Mouse (Mus musculus) ES-Bruce4 (cell line): ENCODE results near the gene Slc37a3. TPM values are rescaled to one million over a fixed set of nuclear protein-coding genes. Genes with fewer than 3 reads are reported as not detected.

Experiments
- H3K27ac ChIP-seq: 2 replicates; pipeline ENCODE4 v1.5.1; 2012; ENCODE audit warnings: low read length, inconsistent platforms; ENCODE audit not compliant: insufficient read depth
- H3K27me3 ChIP-seq: 2 replicates; pipeline ENCODE4 v1.6.1; 2012; ENCODE audit warnings: mild to moderate bottlenecking, low read length, inconsistent platforms; ENCODE audit not compliant: control insufficient read depth, poor library complexity, insufficient read depth, severe bottlenecking
- H3K36me3 ChIP-seq: 2 replicates; pipeline ENCODE4 v1.6.1; 2012; ENCODE audit warnings: inconsistent platforms, mild to moderate bottlenecking, low read length, moderate library complexity; ENCODE audit not compliant: control insufficient read depth, poor library complexity, insufficient read depth, severe bottlenecking
- H3K4me1 ChIP-seq: one replicate; pipeline ENCODE4 v1.8.1; 2011; ENCODE audit warnings: low read length; ENCODE audit not compliant: control insufficient read depth, insufficient read depth
- H3K4me3 ChIP-seq: 2 replicates; pipeline ENCODE4 v1.5.1; 2011; ENCODE audit warnings: low read depth, mild to moderate bottlenecking, low read length
- H3K9ac ChIP-seq: 2 replicates; pipeline ENCODE4 v1.6.1; 2012; ENCODE audit warnings: low read depth, mild to moderate bottlenecking, inconsistent platforms; ENCODE audit not compliant: poor library complexity, severe bottlenecking
- H3K9me3 ChIP-seq: replicated peaks from 2 replicates; pipeline ENCODE4 v1.6.1; 2012; ENCODE audit warnings: mild to moderate bottlenecking, low read length, inconsistent platforms; ENCODE audit not compliant: control insufficient read depth, poor library complexity, insufficient read depth, severe bottlenecking
- CTCF ChIP-seq: IDR thresholded peaks from one replicate; pipeline ENCODE4 v1.8.1; 2011; ENCODE audit warnings: low read depth, low read length
- EP300 ChIP-seq: IDR thresholded peaks from 2 replicates; pipeline ENCODE4 v1.6.1; 2011; ENCODE audit warnings: low read depth, low read length; ENCODE audit not compliant: insufficient read depth
- POLR2A ChIP-seq: IDR thresholded peaks from one replicate; pipeline ENCODE4 v1.8.1; 2011; ENCODE audit warnings: low read length; ENCODE audit not compliant: insufficient read depth
- polyA plus RNA-seq: library from polyadenylated mRNA; stranded (reverse); fragments of >200 nt; gene quantifications from 2 replicates; pipeline ENCODE4 v1.2.4, GENCODE M21; 2011; ENCODE audit warnings: low read depth; ENCODE audit not compliant: missing spikeins, insufficient read depth, insufficient read length

The Slc37a3 gene
- polyA plus RNA-seq, 1 experiment: 49.6 TPM

GRCm38 (mm10) chr6:39304371-39304874 is 73.1 kb downstream of the Slc37a3 start:
- no peak overlapping the region for H3K27ac ChIP-seq
- H3K36me3 ChIP-seq: no peaks in the 10 kb centered on the region
- H3K4me1 ChIP-seq: no peaks in the 10 kb centered on the region
- H3K4me3 ChIP-seq: no peak overlapping the region
- peaks cover 4% of the 10 kb centered on the region for H3K9me3 ChIP-seq
- H3K27me3 ChIP-seq: no peaks in the 10 kb centered on the region
- TF ChIP-seq EP300: no peak
- no peak for TF ChIP-seq POLR2A
- no peak for TF ChIP-seq CTCF
- H3K9ac ChIP-seq: no peak overlapping the region

GRCm38 (mm10) chr6:39301484-39301883 is 76.0 kb downstream of the Slc37a3 start:
- Histone ChIP-seq H3K9me3 (no peaks in the 10 kb centered on the region), H3K4me1 (no peaks in the 10 kb centered on the region), H3K4me3 (no peak overlapping the region), H3K9ac (no peak overlapping the region), H3K27me3 (no peaks in the 10 kb centered on the region), H3K27ac (no peak overlapping the region), H3K36me3 (no peaks in the 10 kb centered on the region)
- TF ChIP-seq EP300: no peak
- no peak for TF ChIP-seq CTCF
- no peak for TF ChIP-seq POLR2A

GRCm38 (mm10) chr6:39297079-39297478 is 80.4 kb downstream of the Slc37a3 start:
- H3K4me3 ChIP-seq: no peak overlapping the region
- H3K27me3 ChIP-seq: no peaks in the 10 kb centered on the region
- no peak for TF ChIP-seq EP300
- no peak for TF ChIP-seq CTCF
- no peak for TF ChIP-seq POLR2A
- no peaks in the 10 kb centered on the region for H3K4me1 ChIP-seq
- H3K9me3 ChIP-seq: no peaks in the 10 kb centered on the region
- H3K27ac ChIP-seq: no peak overlapping the region
- H3K36me3 ChIP-seq: no peaks in the 10 kb centered on the region
- no peak overlapping the region for H3K9ac ChIP-seq

GRCm38 (mm10) chr6:39296474-39296873 is 81.0 kb downstream of the Slc37a3 start:
- TF ChIP-seq POLR2A (no peak), CTCF (peak; percentile 61), EP300 (no peak)
- no peak overlapping the region for H3K27ac ChIP-seq
- no peak overlapping the region for H3K4me3 ChIP-seq

DNA sequence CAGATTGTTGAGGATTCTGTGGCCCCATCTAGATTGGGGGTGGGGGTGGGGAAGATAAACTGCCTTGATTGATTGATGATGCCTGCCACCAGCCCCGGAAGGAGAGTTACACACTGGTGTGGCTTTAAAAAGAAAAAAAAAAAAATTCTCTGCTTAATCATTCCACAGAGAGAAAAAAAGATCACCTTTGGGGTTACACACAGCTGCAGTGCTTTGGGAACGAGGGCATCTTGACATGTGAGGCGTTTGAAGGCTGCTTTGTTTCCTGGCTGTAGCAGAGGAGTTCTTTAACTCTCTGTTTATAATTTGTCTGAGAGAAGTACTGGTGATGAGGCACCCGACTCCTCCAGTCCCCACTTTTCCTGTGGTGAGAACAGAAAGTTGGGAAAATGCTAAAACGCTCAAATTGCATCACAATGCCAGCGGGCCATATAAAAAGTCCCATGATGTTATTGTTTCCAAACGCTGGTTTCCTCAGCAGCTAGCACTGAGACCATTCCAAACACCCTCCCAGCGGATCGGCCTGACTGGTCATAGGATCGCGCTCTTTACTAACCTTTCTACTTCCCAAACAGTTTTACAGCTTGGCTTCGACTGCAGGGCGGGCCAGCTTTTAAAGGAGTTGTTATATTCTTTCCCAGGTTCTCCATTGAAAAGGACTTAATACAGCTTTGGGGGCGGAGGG is 81.6 kb downstream of the Slc37a3 start:
- no peak overlapping the region for H3K27ac ChIP-seq
- H3K36me3 ChIP-seq: no peaks in the 10 kb centered on the region
- H3K27me3 ChIP-seq: no peaks in the 10 kb centered on the region
- no peaks in the 10 kb centered on the region for H3K4me1 ChIP-seq
- TF ChIP-seq EP300 (no peak), POLR2A (no peak), CTCF (no peak)
- H3K4me3 ChIP-seq: no peak overlapping the region
- H3K9me3 ChIP-seq: no peaks in the 10 kb centered on the region
- H3K9ac ChIP-seq: no peak overlapping the region

More at GRCm38 (mm10) chr6:39296474-39296873, 81.0 kb downstream of the Slc37a3 start:
- Histone ChIP-seq H3K4me1 (no peaks in the 10 kb centered on the region), H3K36me3 (no peaks in the 10 kb centered on the region), H3K27me3 (no peaks in the 10 kb centered on the region), H3K9ac (no peak overlapping the region), H3K9me3 (no peaks in the 10 kb centered on the region)

GRCm38 (mm10) chr6:39289721-39290120 is 87.8 kb downstream of the Slc37a3 start:
- Histone ChIP-seq H3K4me1 (no peaks in the 10 kb centered on the region), H3K36me3 (no peaks in the 10 kb centered on the region), H3K27me3 (no peaks in the 10 kb centered on the region), H3K9ac (no peak overlapping the region), H3K4me3 (no peak overlapping the region), H3K9me3 (no peaks in the 10 kb centered on the region), H3K27ac (no peak overlapping the region)
- TF ChIP-seq POLR2A: no peak
